Mouse (Mus musculus) megakaryocyte, embryonic 14.5 days (primary cell): Measurements from ENCODE around the gene Cmya5.

Source experiments
- FLI1 ChIP-seq: IDR thresholded peaks from 2 replicates; pipeline ENCODE4 v1.6.1; 2012; ENCODE audit warnings: low read length, inconsistent platforms, mixed read lengths
- GATA1 ChIP-seq: IDR thresholded peaks from 3 replicates; pipeline ENCODE4 v1.6.1; 2012; ENCODE audit warnings: mixed read lengths, low read length, inconsistent platforms, borderline replicate concordance

DNA sequence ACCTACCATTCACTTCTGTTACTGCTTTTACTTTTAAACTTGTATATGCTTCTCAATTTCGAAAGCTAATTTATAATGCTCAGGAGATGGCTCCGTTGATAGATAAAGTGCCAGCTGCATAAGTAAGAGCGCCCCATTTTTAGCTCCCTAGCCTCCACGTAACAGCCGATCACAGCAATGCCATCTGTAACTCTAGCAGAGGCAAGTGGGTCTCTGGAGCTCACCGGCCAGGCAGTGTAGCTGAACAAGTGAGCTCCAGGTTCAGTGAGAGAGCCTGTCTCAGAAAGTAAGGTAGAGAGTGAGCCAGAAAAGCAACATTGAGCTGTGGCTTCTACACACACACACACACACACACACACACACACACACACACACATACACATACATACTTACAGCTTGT lies 3.3 kb downstream of the Cmya5 start:
- no peak for TF ChIP-seq GATA1
- TF ChIP-seq FLI1, result no peak
